Mouse (Mus musculus) testis, adult 2 months (tissue): ENCODE results near the gene Chchd6. TPM values are rescaled to one million over a fixed set of nuclear protein-coding genes. Genes with fewer than 3 reads are reported as not detected.
A peak's percentile ranks its signal among the peaks of the same experiment; 100 is the strongest.

Source experiments
- H3K27ac ChIP-seq: fragments of 200-500 bp; 2 replicates; pipeline ENCODE4 v1.5.1; 2012; ENCODE audit warnings: low read depth, low read length; ENCODE audit not compliant: control insufficient read depth, insufficient read depth
- H3K27me3 ChIP-seq: fragments of 200-500 bp; 2 replicates; pipeline ENCODE4 v1.6.1; 2012; ENCODE audit warnings: mild to moderate bottlenecking, low read length, moderate library complexity; ENCODE audit not compliant: control insufficient read depth, insufficient read depth
- H3K36me3 ChIP-seq: fragments of 200-500 bp; 2 replicates; pipeline ENCODE4 v1.6.1; 2012; ENCODE audit warnings: mild to moderate bottlenecking, low read length; ENCODE audit not compliant: control insufficient read depth, insufficient read depth
- H3K4me1 ChIP-seq: fragments of 200-500 bp; 2 replicates; pipeline ENCODE4 v1.6.1; 2012; ENCODE audit warnings: low read length; ENCODE audit not compliant: control insufficient read depth, insufficient read depth
- H3K4me3 ChIP-seq: fragments of 200-500 bp; 2 replicates; pipeline ENCODE4 v1.5.1; 2012; ENCODE audit warnings: low read depth, mild to moderate bottlenecking, low read length, moderate library complexity, mixed read lengths; ENCODE audit not compliant: control insufficient read depth
- CTCF ChIP-seq: fragments of 200-500 bp; IDR thresholded peaks from 2 replicates; pipeline ENCODE4 v1.5.1; 2012; ENCODE audit warnings: low read depth, mild to moderate bottlenecking, inconsistent platforms, low read length, moderate library complexity; ENCODE audit not compliant: control insufficient read depth, insufficient read depth, insufficient replicate concordance
- POLR2A ChIP-seq: fragments of 200-500 bp; IDR thresholded peaks from 2 replicates; pipeline ENCODE4 v1.6.1; 2012; ENCODE audit warnings: low read depth, mild to moderate bottlenecking, inconsistent platforms, low read length, moderate library complexity; ENCODE audit not compliant: control insufficient read depth
- polyA plus RNA-seq: library from polyadenylated mRNA; depleted of rRNA; stranded (reverse); fragments of >200 nt; gene quantifications from 2 replicates; pipeline ENCODE4 v1.2.3, GENCODE M21; 2012

Gene Chchd6
- polyA plus RNA-seq, 1 experiment = 783 TPM

- no peaks in the 10 kb centered on the region for H3K36me3 ChIP-seq
- H3K4me3 ChIP-seq = no peak overlapping the region
- no peaks in the 10 kb centered on the region for H3K27me3 ChIP-seq
- TF ChIP-seq CTCF (peak; percentile 51; the same call in 1 of the 2 replicates), POLR2A (no peak)
- no peak overlapping the region for H3K27ac ChIP-seq
- H3K4me1 ChIP-seq = no peaks in the 10 kb centered on the region
Measured at GRCm38 (mm10) chr6:89631809-89632562, 36.5 kb upstream of the Chchd6 start.

GRCm38 (mm10) chr6:89628045-89628785 is 32.8 kb upstream of the Chchd6 start:
- Histone ChIP-seq H3K27ac (no peak overlapping the region), H3K27me3 (no peaks in the 10 kb centered on the region), H3K4me1 (no peaks in the 10 kb centered on the region), H3K36me3 (no peaks in the 10 kb centered on the region), H3K4me3 (no peak overlapping the region)
- TF ChIP-seq CTCF = no peak
- no peak for TF ChIP-seq POLR2A

- no peaks in the 10 kb centered on the region for H3K4me1 ChIP-seq
- no peaks in the 10 kb centered on the region for H3K27me3 ChIP-seq
- no peak overlapping the region for H3K27ac ChIP-seq
- TF ChIP-seq CTCF = no peak
- no peak for TF ChIP-seq POLR2A
- H3K36me3 ChIP-seq = no peaks in the 10 kb centered on the region
- H3K4me3 ChIP-seq = no peak overlapping the region
Measured at GRCm38 (mm10) chr6:89622647-89623046, 27.2 kb upstream of the Chchd6 start.

GRCm38 (mm10) chr6:89615373-89615755 is 19.9 kb upstream of the Chchd6 start:
- Histone ChIP-seq H3K4me3 (no peak overlapping the region), H3K27me3 (no peaks in the 10 kb centered on the region), H3K27ac (no peak overlapping the region), H3K36me3 (no peaks in the 10 kb centered on the region), H3K4me1 (no peaks in the 10 kb centered on the region)
- TF ChIP-seq CTCF (no peak), POLR2A (no peak)

- H3K27ac ChIP-seq = no peak overlapping the region
- no peaks in the 10 kb centered on the region for H3K4me1 ChIP-seq
- H3K36me3 ChIP-seq = no peaks in the 10 kb centered on the region
- TF ChIP-seq POLR2A (no peak), CTCF (no peak)
- H3K27me3 ChIP-seq = no peaks in the 10 kb centered on the region
- H3K4me3 ChIP-seq = no peak overlapping the region
Measured at GRCm38 (mm10) chr6:89614596-89615372, 19.3 kb upstream of the Chchd6 start.

GRCm38 (mm10) chr6:89614107-89614471 is 18.6 kb upstream of the Chchd6 start:
- TF ChIP-seq CTCF = no peak
- no peak for TF ChIP-seq POLR2A

More at GRCm38 (mm10) chr6:89614107-89614471, 18.6 kb upstream of the Chchd6 start:
- H3K4me1 ChIP-seq = no peaks in the 10 kb centered on the region
- no peak overlapping the region for H3K27ac ChIP-seq
- no peaks in the 10 kb centered on the region for H3K27me3 ChIP-seq
- no peaks in the 10 kb centered on the region for H3K36me3 ChIP-seq
- H3K4me3 ChIP-seq = no peak overlapping the region
